Mouse (Mus musculus): Measurements from ENCODE around the gene Ssbp3. TPM values are rescaled to one million over a fixed set of nuclear protein-coding genes. Genes with fewer than 3 reads are reported as not detected.

Ssbp3 gene
- total and polyA plus RNA-seq, 3 experiments = 30.5 to 242 (median 116) TPM

DNA sequence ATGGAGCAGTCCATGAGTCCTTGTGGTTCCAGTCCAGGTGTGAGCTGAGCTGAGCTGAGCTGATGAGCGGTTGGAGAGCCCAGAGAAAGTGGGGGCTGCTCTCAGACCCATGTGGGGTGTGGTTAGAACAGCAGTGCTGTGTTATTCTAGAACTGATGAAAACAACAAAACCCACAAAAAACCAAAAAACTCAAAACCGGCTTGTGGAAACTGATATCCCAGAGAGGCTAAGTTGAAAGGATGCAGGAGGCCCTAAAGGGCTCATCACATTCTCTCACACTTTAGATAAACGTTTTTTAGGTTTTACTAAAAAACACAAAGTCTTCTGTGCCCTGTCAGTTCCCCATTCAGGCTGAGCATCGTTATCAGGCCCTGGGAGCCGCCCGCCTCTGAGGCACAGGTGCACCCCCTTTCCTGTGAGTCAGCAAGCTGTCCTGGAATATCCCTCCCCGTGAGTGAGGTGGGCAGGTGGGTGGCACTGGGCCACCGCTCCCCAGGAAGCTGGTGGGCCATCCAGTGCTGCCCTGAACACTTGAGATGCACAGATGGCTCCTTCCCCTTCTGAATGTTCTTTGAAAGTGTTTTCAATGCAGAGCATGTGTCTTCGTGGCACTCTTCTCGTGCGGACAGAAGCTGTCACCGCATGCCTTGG lies 24.6 kb downstream of the Ssbp3 start:
- H3K9ac ChIP-seq (ENCODE audit: control insufficient read depth, low read depth, low read length, poor library complexity, severe bottlenecking) = peak overlapping the region; percentile 50
- 0 out of 4 replicates have a peak overlapping the region, but pooled peaks of 1 of the 2 experiments have one; percentile 9 for H3K4me3 ChIP-seq (ENCODE audit: control insufficient read depth in 1 of 2, insufficient read depth in 1 of 2, low read depth in 2 of 2, low read length in 2 of 2)
- no peaks in the 10 kb centered on the region for H3K27me3 ChIP-seq (ENCODE audit: control insufficient read depth in 1 of 2, insufficient read depth in 2 of 2, low read length in 2 of 2)
- peaks cover 19% of the 10 kb centered on the region for H3K79me2 ChIP-seq (ENCODE audit: control insufficient read depth, insufficient read depth, low read length, poor library complexity)
- H3K27ac ChIP-seq (ENCODE audit: control insufficient read depth, low read depth, low read length) = peak overlapping the region; percentile 100
- H3K36me3 ChIP-seq (ENCODE audit: control insufficient read depth in 1 of 2, insufficient read depth in 2 of 2, low read length in 2 of 2) = peaks cover 7 to 56% of the 10 kb centered on the region in 2 experiments
- H3K9me3 ChIP-seq (replicated peaks; ENCODE audit: insufficient read depth, low read length) = no peaks in the 10 kb centered on the region
- H3K4me1 ChIP-seq (ENCODE audit: control insufficient read depth in 1 of 2, insufficient read depth in 2 of 2, low read length in 2 of 2) = peaks cover 36 to 61% of the 10 kb centered on the region in 2 experiments
- peak; percentile 90 for DNase-seq (ENCODE audit: low read depth, low spot score)
- TF ChIP-seq ZC3H11A (IDR thresholded peaks at IDR 0.05; ENCODE audit: low read depth, low read length) (0 out of 2 replicates have a peak, but pooled peaks have one; percentile 27), GABPA (IDR thresholded peaks at IDR 0.05; ENCODE audit: low read depth, low read length) (peak; percentile 69; the same call in 1 of the 2 replicates), MAX (IDR thresholded peaks at IDR 0.05; ENCODE audit: low read length) (0 out of 2 replicates have a peak, but pooled peaks have one; percentile 46), USF1 (IDR thresholded peaks at IDR 0.05; ENCODE audit: low read depth, low read length) (peak; percentile 41; the same call in 1 of the 2 replicates), ZMIZ1 (IDR thresholded peaks at IDR 0.05; ENCODE audit: low read depth, low read length) (no peak; the same call in 1 of the 2 replicates), TBP (IDR thresholded peaks at IDR 0.05; ENCODE audit: low read depth, low read length) (no peak), CHD1 (IDR thresholded peaks at IDR 0.05; ENCODE audit: low read depth, low read length) (no peak), USF2 (IDR thresholded peaks at IDR 0.05; ENCODE audit: borderline replicate concordance in 1 of 2, insufficient read depth in 1 of 2, low read depth in 1 of 2, low read length in 2 of 2) (no peak), MAZ (IDR thresholded peaks at IDR 0.05; ENCODE audit: low read depth, low read length) (peak; percentile 95), SIN3A (IDR thresholded peaks at IDR 0.05; ENCODE audit: low read length) (peak; percentile 93), NELFE (IDR thresholded peaks at IDR 0.05; ENCODE audit: low read depth, low read length) (peak; percentile 42; the same call in 1 of the 2 replicates), BHLHE40 (IDR thresholded peaks at IDR 0.05; ENCODE audit: borderline replicate concordance, low read depth, low read length) (peak; percentile 74; the same call in 1 of the 2 replicates), ZNF384 (IDR thresholded peaks at IDR 0.05; ENCODE audit: low read depth, low read length) (peak; percentile 80), MXI1 (IDR thresholded peaks at IDR 0.05; ENCODE audit: low read depth, low read length) (peak; percentile 78), SMC3 (IDR thresholded peaks at IDR 0.05; ENCODE audit: low read depth, low read length) (no peak), CTCF (IDR thresholded peaks at IDR 0.05 in 2 of 3, conservative IDR thresholded peaks at IDR 0.05 in 1 of 3; ENCODE audit: control insufficient read depth in 1 of 3, insufficient read depth in 1 of 3, low read depth in 2 of 3, low read length in 3 of 3, poor library complexity in 1 of 3, severe bottlenecking in 1 of 3) (no peak), RCOR1 (IDR thresholded peaks at IDR 0.05; ENCODE audit: low read depth, low read length) (peak; percentile 92), NRF1 (IDR thresholded peaks at IDR 0.05; ENCODE audit: insufficient read depth, low read depth, low read length, poor library complexity, severe bottlenecking) (no peak), JUND (IDR thresholded peaks at IDR 0.05; ENCODE audit: low read depth, low read length) (peak; percentile 75), TCF12 (IDR thresholded peaks at IDR 0.05; ENCODE audit: low read depth, low read length) (peak; percentile 92), UBTF (IDR thresholded peaks at IDR 0.05; ENCODE audit: borderline replicate concordance, insufficient read depth, low read depth, low read length) (no peak), MAFK (IDR thresholded peaks at IDR 0.05; ENCODE audit: borderline replicate concordance, low read depth, low read length) (peak; percentile 57), RAD21 (IDR thresholded peaks at IDR 0.05; ENCODE audit: low read depth, low read length) (no peak), MEF2A (IDR thresholded peaks at IDR 0.05; ENCODE audit: extremely low read depth, insufficient replicate concordance, low read depth, low read length, poor library complexity, severe bottlenecking) (peak; percentile 22; the same call in 1 of the 2 replicates), E2F4 (IDR thresholded peaks at IDR 0.05; ENCODE audit: borderline replicate concordance, low read depth, low read length) (no peak; the same call in 1 of the 2 replicates), TAL1 (IDR thresholded peaks at IDR 0.05; ENCODE audit: low read length) (peak; percentile 71), POLR2A (IDR thresholded peaks at IDR 0.05; ENCODE audit: control insufficient read depth in 1 of 2, insufficient read depth in 1 of 2, low read depth in 1 of 2, low read length in 2 of 2, poor library complexity in 1 of 2) (no peak; a peak in 1 of 4 replicates), ZKSCAN1 (IDR thresholded peaks at IDR 0.05; ENCODE audit: low read depth, low read length) (peak; percentile 98), ETS1 (IDR thresholded peaks at IDR 0.05; ENCODE audit: low read depth, low read length) (peak; percentile 96), EP300 (IDR thresholded peaks at IDR 0.05; ENCODE audit: low read depth in 1 of 2, low read length in 2 of 2) (peak; percentile 94), CHD2 (IDR thresholded peaks at IDR 0.05; ENCODE audit: low read length) (peak; percentile 33), POLR2AphosphoS2 (IDR thresholded peaks at IDR 0.05; ENCODE audit: low read length) (no peak), HCFC1 (IDR thresholded peaks at IDR 0.05; ENCODE audit: low read depth, low read length) (peak; percentile 57; the same call in 1 of the 2 replicates), POLR2AphosphoS5 (IDR thresholded peaks at IDR 0.05; ENCODE audit: borderline replicate concordance, low read depth, low read length) (no peak), KAT2A (conservative IDR thresholded peaks at IDR 0.05; ENCODE audit: low read depth, low read length) (no peak; the same call in 1 of the 2 replicates)

Data from MEL (cell line).